Mouse (Mus musculus) lung, postnatal 36 days (tissue): ENCODE measurements around the gene Spaca7.
A peak's percentile ranks its signal among the peaks of the same experiment; 100 is the strongest.

Experiments
- DNase-seq: peaks from one replicate; pipeline ENCODE4 v3.0.0; 2022; ENCODE audit warnings: mixed read lengths

Gene Spaca7

DNA sequence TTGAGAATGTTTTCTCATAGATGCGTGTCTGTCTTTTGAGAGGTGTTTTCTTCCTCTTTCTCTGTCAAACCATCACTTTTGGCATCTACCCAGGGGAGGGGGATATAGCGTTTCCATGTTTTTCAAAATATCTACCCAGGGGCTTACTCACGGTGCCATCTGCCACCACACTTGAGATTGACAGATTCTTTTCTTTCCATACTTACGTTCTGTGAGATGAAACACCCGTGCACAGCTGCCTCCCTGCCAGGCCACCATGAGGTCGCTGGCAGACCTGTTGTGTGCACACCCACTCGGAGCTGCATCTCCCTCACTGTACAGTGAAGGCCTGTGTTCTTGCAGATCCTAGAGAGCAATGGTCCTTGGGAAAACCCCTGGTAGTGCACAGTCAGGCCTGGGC lies 40.4 kb downstream of the Spaca7 start:
- no peak for DNase-seq

DNA sequence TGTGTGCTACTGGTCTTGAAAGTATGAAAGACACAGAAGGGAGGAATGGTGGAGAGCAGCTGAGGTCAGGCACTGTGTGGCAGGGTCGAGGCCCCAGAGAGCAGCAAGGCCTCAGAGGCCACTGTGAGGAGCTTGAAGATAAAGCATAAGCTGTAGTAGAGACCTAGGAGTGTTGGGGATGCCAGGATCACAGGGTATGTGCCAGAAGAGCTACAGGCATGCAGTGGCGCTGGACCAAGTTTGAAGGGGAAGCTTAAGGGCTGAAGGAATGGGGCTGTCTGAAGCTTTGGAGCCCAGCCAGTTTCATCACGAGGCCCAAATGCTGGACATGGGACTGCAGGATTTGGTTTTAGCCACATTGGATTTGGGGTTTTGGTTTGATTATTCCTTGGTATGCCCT lies 44.5 kb downstream of the Spaca7 start:
- peak; percentile 47 for DNase-seq

DNA sequence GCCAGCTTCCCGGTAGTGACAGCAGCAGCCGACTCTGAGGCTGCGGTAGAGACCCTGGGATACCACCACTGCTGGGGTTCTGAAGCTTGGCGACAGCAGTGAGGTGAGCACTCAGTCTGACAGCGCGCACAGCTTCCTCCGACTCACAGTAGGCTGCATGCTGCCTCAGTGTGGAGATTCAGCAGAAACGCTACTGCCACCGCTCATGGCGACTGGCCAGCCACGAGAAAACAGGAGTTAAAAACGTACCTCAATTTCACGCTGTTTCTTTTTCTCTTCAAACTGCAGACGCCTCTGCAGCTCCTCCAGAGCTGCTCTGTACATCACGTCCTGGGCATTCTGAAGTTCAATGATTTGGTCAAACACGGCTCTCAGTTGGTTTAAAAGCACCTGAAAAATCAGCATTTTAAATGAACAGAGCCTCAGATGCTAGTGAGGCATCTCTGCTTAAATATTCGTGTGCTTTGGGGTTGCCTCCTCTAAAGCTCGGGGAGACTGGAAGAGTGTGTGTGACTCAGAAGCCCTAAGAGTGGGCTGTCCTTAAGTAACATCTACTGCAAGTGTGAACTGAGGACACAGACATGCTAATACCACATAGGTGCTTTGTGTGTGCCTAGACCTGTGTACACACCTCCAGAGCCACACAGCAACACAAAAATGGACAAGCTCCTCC lies 48.9 kb downstream of the Spaca7 start:
- DNase-seq: no peak

DNA sequence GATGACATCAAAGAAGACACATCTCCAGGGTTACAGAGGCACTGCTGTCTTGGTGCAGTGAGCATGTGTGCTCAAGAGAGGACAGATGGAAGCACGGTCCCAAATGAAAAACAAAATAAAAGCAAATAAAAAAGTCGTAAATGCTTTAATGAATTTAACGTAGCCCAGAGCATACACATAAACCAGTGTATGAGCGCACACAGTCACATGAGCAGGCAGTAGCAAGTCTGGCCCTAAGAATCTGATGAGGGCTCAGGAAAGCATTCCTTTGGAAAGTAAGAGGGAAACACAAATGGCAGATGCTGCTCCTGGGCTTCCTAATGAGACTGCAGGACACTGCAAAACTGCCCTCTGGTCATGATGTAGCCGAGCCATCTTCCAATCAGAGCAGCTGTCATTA lies 53.1 kb downstream of the Spaca7 start:
- DNase-seq: no peak

DNA sequence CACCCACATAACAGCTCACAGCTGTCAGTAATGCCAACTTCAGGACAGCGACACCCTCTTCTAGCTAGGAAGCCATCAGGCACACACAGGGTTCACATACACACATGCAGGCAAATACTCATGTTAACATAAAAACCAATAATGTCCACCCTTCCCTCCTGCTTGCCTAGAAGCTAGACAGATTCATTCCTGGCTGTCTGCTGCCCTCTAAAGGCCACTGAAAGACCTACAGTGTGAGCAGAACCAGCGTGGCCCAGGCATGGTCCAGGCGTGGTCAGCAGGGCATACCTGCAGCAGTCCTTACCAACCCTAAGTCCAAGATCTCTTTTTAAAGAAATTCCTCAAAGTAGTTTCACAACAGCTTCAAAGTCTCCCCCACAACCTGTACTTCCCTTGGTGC lies 56.2 kb downstream of the Spaca7 start:
- peak; percentile 78 for DNase-seq

DNA sequence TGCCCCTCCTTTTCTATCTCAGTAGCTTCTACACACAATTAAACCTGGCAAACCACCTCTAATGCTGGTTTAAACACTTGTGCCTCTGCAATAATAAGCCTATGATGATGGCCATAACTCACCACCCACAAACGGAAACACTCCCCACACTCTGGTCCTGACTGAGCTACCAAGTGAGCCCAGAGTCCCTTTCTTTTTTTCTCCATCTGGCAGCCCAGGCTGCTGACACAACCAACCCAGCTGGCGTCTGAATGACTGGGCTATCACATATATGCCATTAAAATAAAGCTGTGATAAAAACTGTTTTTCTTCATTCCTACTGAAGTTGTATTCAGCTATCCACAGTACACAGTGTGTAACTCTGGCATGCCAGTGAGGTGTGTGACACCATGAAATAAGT lies 62.5 kb downstream of the Spaca7 start:
- no peak for DNase-seq

DNA sequence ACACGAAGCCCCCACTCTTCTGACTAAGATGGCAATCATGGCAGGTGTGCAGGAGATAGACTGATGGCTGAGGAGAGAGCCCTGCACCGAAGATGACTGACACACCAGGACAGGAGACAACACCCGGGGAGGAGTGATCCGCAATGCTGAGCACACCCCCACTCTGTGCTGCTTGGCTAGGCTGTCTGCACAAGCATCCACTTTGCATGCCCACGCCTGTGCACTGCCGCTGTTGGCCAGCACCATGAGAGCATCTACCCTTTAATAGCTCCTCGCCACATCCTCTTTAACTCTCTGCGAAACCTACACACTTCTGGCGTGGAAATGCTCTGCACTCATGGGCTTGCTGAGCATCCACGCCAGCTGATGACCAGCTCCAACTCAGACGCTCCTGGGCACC lies 65.6 kb downstream of the Spaca7 start:
- DNase-seq: no peak

DNA sequence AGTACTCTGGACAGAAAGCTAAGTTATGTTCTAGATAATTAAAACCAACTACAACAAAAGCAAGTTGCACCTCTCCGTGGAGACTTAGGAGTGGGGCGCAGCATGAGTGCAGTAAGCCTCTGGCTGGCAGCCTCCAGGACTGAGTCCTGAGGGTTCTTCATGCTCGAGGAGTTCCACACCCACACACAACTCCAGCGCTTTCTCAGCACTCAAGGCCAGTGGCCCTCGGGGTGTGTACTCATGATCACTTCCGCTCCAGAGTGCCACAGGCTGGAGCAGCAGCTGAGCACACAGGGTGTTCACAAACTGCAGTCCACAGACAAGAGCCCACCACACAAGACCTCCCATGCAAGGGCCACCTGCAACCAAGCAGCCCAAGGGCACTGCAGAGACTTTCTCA lies 68.7 kb downstream of the Spaca7 start:
- DNase-seq: peak; percentile 54

DNA sequence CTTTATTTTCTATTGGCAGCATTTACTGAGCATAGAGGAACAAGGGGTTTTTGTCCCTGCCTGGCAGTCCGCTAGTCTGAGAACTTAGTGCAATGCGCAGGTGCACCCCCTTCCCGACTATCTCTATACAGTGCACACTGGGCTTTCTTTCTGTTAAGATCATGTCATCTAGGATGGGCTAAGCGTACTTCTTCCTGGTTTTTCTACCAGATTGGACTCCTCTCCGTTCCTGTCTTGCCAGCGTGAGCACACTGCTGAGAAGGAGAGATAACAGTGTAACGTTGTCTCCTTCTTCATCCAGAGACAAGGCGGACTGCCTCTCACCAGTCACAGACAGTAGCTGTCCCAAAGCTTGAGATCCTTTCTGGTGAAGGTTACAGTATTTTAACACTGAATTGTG lies 71.5 kb downstream of the Spaca7 start:
- no peak for DNase-seq

DNA sequence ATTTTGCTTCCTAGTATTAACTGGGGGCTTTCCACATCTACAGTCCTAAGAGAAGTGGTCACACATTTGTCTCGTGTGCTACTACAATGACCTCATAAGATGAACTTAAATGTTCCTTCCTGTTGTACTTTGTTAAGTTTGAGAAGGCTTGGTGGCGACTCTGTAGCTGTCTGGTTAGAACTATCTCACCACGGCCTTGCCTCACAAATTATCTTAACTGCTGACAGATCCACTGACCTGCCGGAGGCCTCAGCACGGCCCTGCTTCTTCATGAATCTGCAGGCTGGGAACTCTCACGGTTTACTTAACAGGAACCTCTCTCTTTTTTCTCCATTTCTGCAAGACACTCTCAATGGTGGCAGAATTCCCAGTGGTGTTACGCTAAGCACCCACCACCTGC lies 72.1 kb downstream of the Spaca7 start:
- DNase-seq: no peak

DNA sequence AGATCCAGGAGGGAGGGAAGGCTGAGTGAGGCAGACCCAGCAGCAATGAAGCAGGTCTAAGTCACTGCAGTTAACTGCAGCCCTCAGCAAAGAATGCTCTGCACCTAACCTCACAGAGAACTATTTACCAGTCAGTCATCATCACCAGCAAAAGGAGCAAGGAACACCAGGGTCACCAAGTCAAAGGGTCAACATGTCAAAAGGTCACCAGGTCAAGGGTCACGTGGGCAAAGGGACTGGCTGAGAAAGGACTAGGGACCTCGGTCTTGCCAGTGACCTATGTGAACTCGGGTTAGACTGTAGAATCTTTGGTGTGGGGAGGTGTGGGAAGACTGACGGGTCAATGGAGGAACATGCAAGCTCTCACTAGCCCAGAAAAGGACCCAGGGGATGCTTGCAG lies 73.7 kb downstream of the Spaca7 start:
- DNase-seq: no peak

DNA sequence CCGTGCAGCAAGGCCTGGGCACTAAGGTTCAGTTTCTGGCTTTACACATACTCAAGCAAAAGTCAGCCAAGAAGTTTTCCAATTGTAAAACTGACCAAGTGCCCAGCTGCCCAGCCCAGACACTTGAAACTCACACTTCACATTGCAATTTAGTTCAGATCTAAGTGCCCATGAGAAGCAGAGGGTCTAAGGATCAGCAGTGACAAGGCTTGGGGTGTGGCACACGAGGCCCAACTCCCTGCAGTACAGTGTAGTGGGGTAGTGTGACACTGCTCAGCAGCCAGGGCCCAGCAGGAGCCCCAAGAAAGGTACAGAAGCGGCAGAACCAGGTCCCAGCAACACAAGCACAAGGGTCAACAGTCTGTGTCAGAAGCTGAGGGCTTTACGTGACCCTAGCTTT lies 76.1 kb downstream of the Spaca7 start:
- peak; percentile 51 for DNase-seq
